Mouse (Mus musculus) hindbrain, embryonic 15.5 days (tissue): ENCODE measurements around the gene Cela2a. TPM values are rescaled to one million over a fixed set of nuclear protein-coding genes. Genes with fewer than 3 reads are reported as not detected.

Experiments used
- ATAC-seq: fragments of 200-750 bp; cut with Nextera tagmentation; 2 replicates; pipeline ENCODE4 v1.8.0; 2017; ENCODE audit warnings: low read depth, moderate number of reproducible peaks, moderate TSS enrichment; ENCODE audit not compliant: low FRiP score
- H3K27ac ChIP-seq: fragments of 300-500 bp; sonication (generic); replicated peaks from 2 replicates; pipeline ENCODE4 v1.5.1; 2015; ENCODE audit warnings: mild to moderate bottlenecking, inconsistent platforms
- H3K27me3 ChIP-seq: fragments of 300-500 bp; sonication (generic); 2 replicates; pipeline ENCODE4 v1.6.1; 2015; ENCODE audit warnings: control low read depth, inconsistent platforms
- H3K36me3 ChIP-seq: fragments of 300-500 bp; sonication (generic); 2 replicates; pipeline ENCODE4 v1.6.1; 2015; ENCODE audit warnings: control low read depth, inconsistent platforms
- H3K4me1 ChIP-seq: fragments of 300-500 bp; sonication (generic); replicated peaks from 2 replicates; pipeline ENCODE4 v1.6.1; 2015; ENCODE audit warnings: control low read depth, inconsistent platforms
- H3K4me2 ChIP-seq: fragments of 300-500 bp; sonication (generic); 2 replicates; pipeline ENCODE4 v1.6.1; 2015; ENCODE audit warnings: moderate library complexity, mild to moderate bottlenecking, inconsistent platforms
- H3K4me3 ChIP-seq: fragments of 300-500 bp; sonication (generic); 2 replicates; pipeline ENCODE4 v1.5.1; 2015; ENCODE audit warnings: mild to moderate bottlenecking, inconsistent platforms
- H3K9ac ChIP-seq: fragments of 300-500 bp; sonication (generic); 2 replicates; pipeline ENCODE4 v1.6.1; 2015; ENCODE audit warnings: inconsistent platforms
- H3K9me3 ChIP-seq: fragments of 300-500 bp; sonication (generic); 2 replicates; pipeline ENCODE4 v1.6.1; 2016; ENCODE audit warnings: control low read depth, inconsistent platforms
- WGBS: fragments of 180-500 bp; shearing (Covaris S2); methylation state at CpG from one replicate; pipeline ENCODE4 v1.1.7; 2015; 5-methylcytosine and 5-hydroxymethylcytosine counted together
- polyA plus RNA-seq: library from polyadenylated mRNA; unstranded; fragments of >200 nt; fragmentation: Nextera tagmentation; extraction: Ambion mirVana; gene quantifications from 2 replicates; pipeline ENCODE4 v1.2.1, GENCODE M21; 2015

The Cela2a gene
- polyA plus RNA-seq, 1 experiment from 2014 or later: 0.18 TPM

DNA sequence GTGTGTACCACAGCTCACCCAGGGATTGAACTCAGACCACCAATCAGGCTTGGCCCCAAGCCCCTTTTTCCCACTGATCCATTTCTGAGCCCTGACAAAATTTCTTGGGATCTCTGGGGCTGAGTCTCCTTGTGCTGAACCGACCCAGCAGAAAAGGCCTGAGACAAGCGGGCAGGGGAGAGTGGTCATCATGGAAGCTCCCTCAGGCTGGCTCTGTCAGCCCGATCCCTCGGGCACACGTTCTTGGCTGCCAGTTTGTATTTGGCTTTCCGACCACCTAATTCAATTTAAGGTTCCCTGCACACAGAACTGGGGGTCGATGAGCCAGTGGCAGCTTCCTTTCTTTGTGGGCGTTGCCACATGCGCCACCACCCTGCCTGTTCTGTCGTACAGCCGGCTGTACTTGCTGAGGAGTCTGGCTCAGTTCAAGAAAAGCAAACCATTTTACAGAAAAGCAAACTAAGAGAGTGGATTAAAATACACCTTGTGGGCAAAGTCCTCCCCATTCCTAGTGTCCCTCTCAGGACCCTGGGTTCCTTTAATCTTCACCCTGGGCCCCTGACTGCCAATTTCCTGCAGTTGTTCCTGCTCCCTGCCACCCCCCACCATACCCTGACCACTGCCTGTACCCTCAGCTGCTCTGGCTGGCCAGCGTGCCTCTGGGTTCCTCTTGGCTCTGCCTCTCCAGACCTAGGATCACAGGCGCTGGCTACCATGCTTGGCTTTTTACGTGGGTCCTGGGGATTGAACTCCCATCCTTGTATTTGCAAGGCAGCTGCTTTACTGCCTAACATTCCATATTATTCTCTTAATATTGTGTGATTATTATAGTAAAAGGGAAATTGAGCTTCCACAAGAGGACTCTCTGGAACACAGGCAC is 8.9 kb downstream of the Cela2a start:
- H3K9me3 ChIP-seq: no peaks in the 10 kb centered on the region
- peaks cover 21% of the 10 kb centered on the region; the same call in 1 of the 2 replicates for H3K36me3 ChIP-seq
- no peak overlapping the region for H3K9ac ChIP-seq
- no peak overlapping the region for H3K4me2 ChIP-seq
- H3K27ac ChIP-seq: no peak overlapping the region
- H3K4me1 ChIP-seq: no peaks in the 10 kb centered on the region
- WGBS: 51% methylated on average over 14 of the region's 14 CpGs
- H3K4me3 ChIP-seq: no peak overlapping the region
- H3K27me3 ChIP-seq: no peaks in the 10 kb centered on the region
- ATAC-seq: no peak

DNA sequence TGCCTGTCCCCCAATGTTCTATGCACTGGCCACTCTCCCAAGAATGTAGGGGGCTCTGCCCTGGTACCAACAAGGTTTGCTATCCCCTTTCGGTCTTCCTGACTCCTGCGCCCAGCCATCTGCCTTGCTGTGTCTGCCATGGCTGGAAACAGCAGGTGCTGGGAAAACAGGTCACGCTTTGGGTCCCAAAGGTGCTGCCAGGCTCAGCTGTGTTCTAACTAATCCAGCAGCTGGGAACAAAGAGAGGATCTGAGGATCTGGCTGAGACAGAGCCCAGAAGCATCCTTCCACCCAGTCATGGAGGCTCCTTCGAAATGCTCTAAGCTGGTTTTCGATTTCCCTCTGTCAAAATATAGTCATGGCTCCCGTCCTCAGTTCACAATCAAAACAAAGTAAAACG is 9.7 kb downstream of the Cela2a start:
- no peak overlapping the region for H3K9ac ChIP-seq
- no peak overlapping the region; the same call in 1 of the 2 replicates for H3K27ac ChIP-seq
- WGBS: 68% methylated on average over 7 of the region's 7 CpGs
- no peak for ATAC-seq
- peaks cover 29% of the 10 kb centered on the region for H3K36me3 ChIP-seq
- no peaks in the 10 kb centered on the region for H3K4me1 ChIP-seq
- no peak overlapping the region for H3K4me3 ChIP-seq
- no peaks in the 10 kb centered on the region for H3K9me3 ChIP-seq
- H3K27me3 ChIP-seq: no peaks in the 10 kb centered on the region
- no peak overlapping the region for H3K4me2 ChIP-seq

DNA sequence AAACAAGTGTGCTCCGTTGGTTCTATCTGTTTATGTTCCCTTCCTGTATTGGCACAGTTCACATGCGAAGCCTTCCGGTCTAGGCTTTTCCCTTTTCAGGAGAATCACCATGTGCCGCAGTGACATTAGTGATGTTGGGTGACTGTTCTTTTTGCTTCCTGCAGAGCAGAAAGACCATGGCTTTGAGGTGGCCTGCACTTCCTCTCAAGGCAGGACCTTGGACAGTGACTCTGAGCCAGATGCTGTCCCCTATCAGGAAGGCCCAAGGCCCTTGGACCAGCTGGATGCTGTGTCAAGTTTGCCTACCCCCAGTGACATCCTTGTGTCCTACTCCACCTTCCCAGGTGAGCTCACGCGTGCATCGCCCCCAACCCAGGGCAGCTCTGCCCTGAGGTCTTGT is 14.6 kb downstream of the Cela2a start:
- no peak overlapping the region for H3K27ac ChIP-seq
- no peak overlapping the region for H3K4me2 ChIP-seq
- no peaks in the 10 kb centered on the region for H3K9me3 ChIP-seq
- ATAC-seq: no peak
- 98% methylated on average over 7 of the region's 7 CpGs for WGBS
- H3K9ac ChIP-seq: no peak overlapping the region
- no peak overlapping the region for H3K4me3 ChIP-seq
- H3K4me1 ChIP-seq: no peaks in the 10 kb centered on the region
- H3K36me3 ChIP-seq: peaks cover 71% of the 10 kb centered on the region
- H3K27me3 ChIP-seq: no peaks in the 10 kb centered on the region

DNA sequence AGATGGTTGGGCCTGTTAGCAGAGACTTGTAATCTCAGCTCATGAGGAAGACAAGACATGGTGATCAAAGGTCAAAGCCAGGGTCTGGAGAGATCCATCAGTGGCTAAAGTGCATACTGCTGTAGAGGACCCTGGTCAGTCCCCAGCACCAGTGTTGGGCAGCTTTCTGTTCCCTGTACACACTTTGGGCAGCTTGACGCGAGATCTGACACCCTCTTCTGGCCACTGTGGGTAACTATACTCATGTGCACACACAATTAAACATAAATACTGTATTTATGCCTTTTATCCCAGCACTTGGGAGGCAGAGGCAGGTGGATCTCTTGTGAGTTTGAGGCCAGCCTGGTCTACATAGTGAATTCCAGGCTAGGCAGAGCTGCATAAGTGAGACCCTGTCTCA is 15.0 kb downstream of the Cela2a start:
- H3K4me2 ChIP-seq: no peak overlapping the region
- H3K9me3 ChIP-seq: no peaks in the 10 kb centered on the region
- no peaks in the 10 kb centered on the region for H3K4me1 ChIP-seq
- H3K36me3 ChIP-seq: peaks cover 75% of the 10 kb centered on the region
- 94% methylated on average over 2 of the region's 2 CpGs for WGBS
- ATAC-seq: no peak
- H3K4me3 ChIP-seq: no peak overlapping the region
- H3K9ac ChIP-seq: no peak overlapping the region
- H3K27me3 ChIP-seq: no peaks in the 10 kb centered on the region
- H3K27ac ChIP-seq: no peak overlapping the region

DNA sequence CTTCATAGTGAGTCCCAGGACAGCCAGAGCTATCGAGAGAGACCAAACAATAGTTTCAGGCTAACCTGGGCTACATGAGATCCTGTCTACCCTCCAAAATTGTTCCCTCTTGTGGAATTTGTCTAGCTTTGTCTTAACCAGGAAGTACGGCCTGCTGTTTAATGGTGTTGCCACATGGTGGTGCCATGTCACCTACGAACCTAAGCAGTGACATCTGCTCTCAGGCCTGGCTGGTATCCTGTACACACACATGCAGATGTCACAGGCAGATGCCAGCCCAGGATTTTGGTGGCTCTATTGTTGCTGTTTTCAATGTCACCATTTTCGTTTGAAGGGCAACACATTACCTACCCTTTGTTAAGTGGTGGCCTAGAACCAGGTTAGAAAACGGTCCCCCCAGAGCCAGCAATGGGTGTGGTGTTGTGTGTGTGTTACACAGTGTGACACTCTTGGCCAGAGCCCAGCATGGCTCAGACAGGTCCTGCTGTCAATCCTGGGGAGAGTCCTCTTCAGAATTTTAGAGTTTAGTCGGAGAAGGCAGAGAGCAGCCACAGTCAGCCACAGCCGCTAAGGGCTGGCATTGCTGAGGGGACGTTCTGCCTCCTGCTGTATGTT is 16.0 kb downstream of the Cela2a start:
- Histone ChIP-seq H3K4me2 (no peak overlapping the region), H3K9me3 (no peaks in the 10 kb centered on the region), H3K27ac (no peak overlapping the region; the same call in 1 of the 2 replicates), H3K4me1 (no peaks in the 10 kb centered on the region), H3K4me3 (no peak overlapping the region), H3K9ac (no peak overlapping the region), H3K27me3 (no peaks in the 10 kb centered on the region), H3K36me3 (peaks cover 85% of the 10 kb centered on the region)
- WGBS: 68% methylated on average over 8 of the region's 8 CpGs
- peak; percentile 65; the same call in 1 of the 2 replicates for ATAC-seq

DNA sequence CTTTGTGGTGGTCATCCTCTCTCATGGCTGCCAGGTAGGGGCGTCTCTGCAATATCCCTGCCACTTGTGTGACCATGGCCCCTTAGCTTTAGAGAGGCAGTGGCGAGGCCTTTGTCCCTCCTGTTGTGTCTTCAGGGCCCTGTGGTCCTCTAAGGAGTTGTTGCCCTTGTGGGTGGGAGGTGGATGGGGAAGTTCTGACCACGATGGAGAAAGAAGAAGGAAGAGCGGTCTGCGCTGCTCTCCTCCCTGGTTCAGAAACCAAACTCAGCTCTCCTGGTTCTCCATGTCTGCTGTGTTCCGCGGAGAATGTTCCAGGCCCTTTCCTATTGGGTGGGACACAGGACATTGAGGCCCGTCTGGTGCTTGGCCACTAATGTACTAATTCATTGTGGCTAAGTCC is 20.1 kb downstream of the Cela2a start:
- no peaks in the 10 kb centered on the region for H3K9me3 ChIP-seq
- no peak overlapping the region for H3K4me2 ChIP-seq
- H3K27ac ChIP-seq: no peak overlapping the region
- peaks cover 72% of the 10 kb centered on the region for H3K36me3 ChIP-seq
- no peak for ATAC-seq
- no peak overlapping the region for H3K9ac ChIP-seq
- no peak overlapping the region for H3K4me3 ChIP-seq
- H3K4me1 ChIP-seq: no peaks in the 10 kb centered on the region
- 96% methylated on average over 8 of the region's 8 CpGs for WGBS
- H3K27me3 ChIP-seq: no peaks in the 10 kb centered on the region

DNA sequence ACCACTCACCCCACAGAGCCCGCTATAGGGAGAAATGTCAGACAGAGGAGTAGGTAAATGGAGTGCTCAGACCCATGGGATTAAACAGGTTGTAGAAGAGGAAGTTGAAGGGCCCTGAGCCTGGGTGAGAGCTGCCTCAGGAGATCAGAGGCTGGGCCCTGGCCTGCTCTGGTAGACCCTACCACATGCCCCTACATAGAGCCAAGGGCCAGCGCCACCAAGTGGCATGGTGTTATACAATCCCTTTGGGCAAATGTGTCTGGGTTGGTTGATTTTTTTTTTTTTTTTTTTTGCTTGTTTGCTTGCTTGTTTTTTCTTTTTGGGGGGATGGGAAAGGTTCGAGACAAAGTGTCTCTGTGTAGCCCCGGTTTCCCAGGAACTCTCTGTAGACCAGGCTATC is 21.9 kb downstream of the Cela2a start:
- no peak overlapping the region for H3K9ac ChIP-seq
- peaks cover 60% of the 10 kb centered on the region for H3K36me3 ChIP-seq
- H3K4me1 ChIP-seq: no peaks in the 10 kb centered on the region
- H3K27ac ChIP-seq: no peak overlapping the region
- H3K4me3 ChIP-seq: no peak overlapping the region
- no peaks in the 10 kb centered on the region for H3K27me3 ChIP-seq
- H3K9me3 ChIP-seq: no peaks in the 10 kb centered on the region
- 92% methylated on average over 4 of the region's 4 CpGs for WGBS
- H3K4me2 ChIP-seq: no peak overlapping the region
- no peak for ATAC-seq

DNA sequence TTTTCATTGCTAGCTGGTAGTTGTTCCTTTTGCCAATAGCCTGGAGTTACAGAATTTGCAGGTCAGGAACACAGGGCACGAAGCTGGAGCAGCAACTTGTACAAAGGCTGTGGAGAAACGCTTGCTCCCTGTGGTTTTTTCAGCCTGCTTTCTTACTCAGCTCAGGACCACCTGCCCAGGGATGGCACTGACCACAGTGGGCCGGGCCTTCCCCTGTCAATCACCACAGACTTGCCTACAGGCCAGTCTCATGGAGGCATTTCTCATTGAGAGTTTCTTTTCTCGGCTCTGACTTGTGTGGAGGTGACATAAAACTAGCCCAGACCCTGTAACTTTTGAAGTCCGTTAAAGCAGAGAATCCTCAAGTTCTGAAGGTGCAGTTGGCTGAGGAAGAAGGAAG is 28.4 kb downstream of the Cela2a start:
- no peak overlapping the region for H3K4me2 ChIP-seq
- no peaks in the 10 kb centered on the region for H3K9me3 ChIP-seq
- H3K4me3 ChIP-seq: no peak overlapping the region
- H3K36me3 ChIP-seq: peaks cover 11% of the 10 kb centered on the region; the same call in 1 of the 2 replicates
- H3K4me1 ChIP-seq: peaks cover 27% of the 10 kb centered on the region
- H3K27me3 ChIP-seq: no peaks in the 10 kb centered on the region
- no peak overlapping the region for H3K9ac ChIP-seq
- 91% methylated on average over 5 of the region's 5 CpGs for WGBS
- ATAC-seq: no peak
- no peak overlapping the region for H3K27ac ChIP-seq

DNA sequence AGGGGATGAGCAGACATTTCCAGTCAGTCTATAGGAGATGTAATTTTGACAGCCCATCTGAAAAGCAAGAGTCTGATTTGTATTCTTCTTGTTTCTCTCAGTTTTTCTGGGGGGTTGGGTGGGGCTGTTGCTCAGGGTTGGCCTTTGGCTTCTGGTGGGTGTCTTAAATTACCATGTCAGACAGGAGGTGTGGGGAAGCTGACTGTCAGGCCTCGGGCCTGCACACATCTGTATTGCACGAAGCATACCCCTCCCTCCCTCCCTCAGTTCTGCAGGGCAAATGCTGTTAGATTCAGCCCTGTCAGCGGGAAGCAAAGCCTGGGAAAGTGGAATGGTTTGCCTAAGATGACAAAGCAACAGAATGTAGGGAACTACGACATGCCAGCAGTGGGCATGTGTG is 29.0 kb downstream of the Cela2a start:
- H3K36me3 ChIP-seq: peaks cover 11% of the 10 kb centered on the region; the same call in 1 of the 2 replicates
- H3K4me3 ChIP-seq: no peak overlapping the region
- ATAC-seq: no peak
- no peaks in the 10 kb centered on the region for H3K9me3 ChIP-seq
- H3K27ac ChIP-seq: no peak overlapping the region
- 89% methylated on average over 4 of the region's 4 CpGs for WGBS
- H3K4me2 ChIP-seq: no peak overlapping the region
- H3K27me3 ChIP-seq: no peaks in the 10 kb centered on the region
- H3K4me1 ChIP-seq: peaks cover 27% of the 10 kb centered on the region
- no peak overlapping the region for H3K9ac ChIP-seq

DNA sequence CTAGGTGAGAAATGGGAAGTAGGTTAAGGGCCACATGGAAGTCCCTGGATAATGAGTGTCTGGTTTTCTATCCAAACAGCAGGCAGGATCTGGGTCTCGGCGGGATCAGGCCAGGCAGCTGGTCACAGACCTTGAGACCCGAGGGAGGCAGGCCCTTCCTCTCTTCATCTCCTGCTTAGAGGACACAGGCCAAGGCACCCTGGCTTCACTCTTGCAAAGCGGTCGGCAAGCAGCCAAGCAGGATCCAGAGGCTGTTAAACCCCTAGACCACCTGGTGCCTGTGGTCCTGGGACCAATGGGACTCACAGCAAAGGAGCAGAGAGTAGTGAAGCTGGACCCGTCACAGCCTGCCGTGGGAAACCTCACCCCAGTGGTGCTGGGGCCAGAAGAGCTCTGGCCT is 29.6 kb downstream of the Cela2a start:
- Histone ChIP-seq H3K9me3 (no peaks in the 10 kb centered on the region), H3K27ac (no peak overlapping the region), H3K4me1 (peaks cover 27% of the 10 kb centered on the region), H3K4me3 (no peak overlapping the region), H3K27me3 (no peaks in the 10 kb centered on the region), H3K36me3 (peaks cover 11% of the 10 kb centered on the region; the same call in 1 of the 2 replicates), H3K9ac (no peak overlapping the region), H3K4me2 (no peak overlapping the region)
- ATAC-seq: no peak
- WGBS: 84% methylated on average over 7 of the region's 7 CpGs

DNA sequence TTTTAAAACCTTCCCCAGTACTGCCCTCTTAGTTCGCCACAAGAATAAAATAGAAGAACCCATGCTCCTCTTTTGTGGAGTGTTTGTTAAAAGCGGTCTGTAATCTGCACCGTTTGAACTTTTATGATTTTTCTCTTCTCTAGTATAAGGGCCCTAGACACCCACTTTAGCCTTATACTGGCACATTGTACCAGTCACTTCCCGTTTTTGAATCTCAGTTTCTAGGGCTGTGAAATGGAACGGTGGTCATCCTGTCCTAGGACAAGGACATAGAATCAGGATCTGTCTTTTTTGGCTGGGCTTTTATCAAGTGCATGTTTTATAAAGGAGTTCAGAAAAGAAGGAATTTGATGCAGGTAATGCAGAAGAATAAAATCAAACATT is 31.8 kb downstream of the Cela2a start:
- H3K9me3 ChIP-seq: no peaks in the 10 kb centered on the region
- H3K27ac ChIP-seq: peak overlapping the region; percentile 96
- H3K36me3 ChIP-seq: peaks cover 11% of the 10 kb centered on the region; the same call in 1 of the 2 replicates
- H3K4me3 ChIP-seq: peak overlapping the region; percentile 79
- H3K9ac ChIP-seq: peak overlapping the region; percentile 67
- peaks cover 38% of the 10 kb centered on the region for H3K4me1 ChIP-seq
- H3K27me3 ChIP-seq: no peaks in the 10 kb centered on the region
- 14% methylated on average over 5 of the region's 5 CpGs for WGBS
- peak overlapping the region; percentile 61 for H3K4me2 ChIP-seq
- no peak for ATAC-seq
